Mouse (Mus musculus): ENCODE measurements at regions not wholly inside any gene's neighbourhood (a gene's known extent, or its start where the extent isn't known, plus 50 kb on each side); places are given as distances from the start of the nearest gene placed in this dataset.

DNA sequence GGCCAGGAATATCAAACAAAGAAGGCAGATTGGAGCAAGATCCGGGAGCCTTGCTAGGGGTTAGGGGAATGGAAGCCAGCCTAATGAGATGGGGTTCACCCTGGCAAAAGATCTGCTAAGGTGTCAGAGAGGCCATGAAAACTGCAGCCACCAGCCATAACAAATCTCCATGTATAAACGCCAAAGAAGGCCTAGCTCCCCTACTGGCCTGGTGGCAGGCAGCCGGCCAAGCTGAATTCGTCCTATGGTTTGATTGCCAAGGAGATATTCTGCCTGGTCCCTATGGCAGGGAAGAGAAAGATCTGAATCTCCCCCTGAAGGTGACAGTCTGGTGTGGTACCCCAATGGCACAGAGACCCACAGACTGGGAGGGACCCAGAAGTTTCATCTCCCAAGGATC, 104.8 kb upstream of the E030018B13Rik start:
- no peak for ATAC-seq (replicated peaks; ENCODE audit: poor library complexity)

DNA sequence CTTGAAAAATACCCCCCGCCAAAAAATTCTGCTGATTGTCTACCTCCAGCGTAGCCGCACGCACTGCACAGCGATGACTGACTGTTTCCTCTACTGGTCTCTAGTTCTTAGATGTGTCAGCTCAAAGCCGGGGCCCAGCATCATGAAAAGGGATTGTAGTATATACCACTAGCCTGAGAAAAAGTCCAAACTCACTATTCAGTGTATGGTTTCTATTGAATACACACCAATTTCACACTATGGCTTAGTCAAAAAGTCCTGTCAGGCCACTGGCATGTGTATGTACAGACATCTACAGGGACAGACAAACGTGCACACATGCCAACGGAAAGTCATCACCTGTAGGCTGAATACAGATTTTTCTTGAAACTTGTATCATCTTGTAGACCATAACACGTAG, 101.1 kb upstream of the E030018B13Rik start:
- no peak for ATAC-seq (replicated peaks; ENCODE audit: poor library complexity)

DNA sequence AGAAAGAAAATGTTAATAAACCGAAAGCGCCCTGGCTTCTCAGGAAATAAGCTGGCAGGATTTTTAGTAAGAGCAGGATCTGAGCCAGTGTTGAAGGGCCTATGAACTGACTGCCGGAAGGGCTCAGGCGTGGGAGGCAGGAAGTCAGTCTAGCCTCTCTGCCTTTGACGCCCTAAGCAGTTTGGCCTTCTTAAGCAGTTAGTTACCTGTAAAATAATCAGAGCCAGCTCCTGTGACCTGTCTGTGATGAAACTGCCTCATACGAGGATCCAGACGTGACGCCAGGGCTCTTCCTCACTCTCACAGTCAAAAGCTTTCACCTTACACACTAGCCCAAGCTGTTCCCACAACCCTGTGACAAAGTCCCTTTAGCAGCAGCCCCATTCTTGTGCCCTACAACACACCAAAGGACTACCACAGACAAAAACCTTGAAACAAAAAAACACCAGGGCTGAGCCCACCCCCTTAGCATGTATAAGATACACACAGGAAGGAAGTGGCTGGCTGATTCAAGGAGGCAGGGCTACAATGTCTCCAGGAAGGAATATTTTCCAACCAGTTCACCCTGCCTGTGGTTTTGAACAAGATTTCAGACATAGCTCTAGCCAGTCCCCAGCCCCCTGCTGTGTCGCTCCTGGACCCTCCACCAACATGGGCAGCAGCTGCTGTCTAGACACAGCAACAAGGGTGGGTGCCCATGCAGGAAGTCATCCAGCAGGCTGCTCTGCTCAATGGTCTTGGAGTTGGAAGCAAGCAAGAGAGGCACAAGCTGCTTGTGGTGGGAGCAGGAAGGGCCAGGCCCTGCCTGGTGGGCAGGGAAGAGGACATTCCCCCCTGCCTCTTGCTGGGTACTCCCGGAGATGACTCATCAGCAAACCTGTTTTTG, 100.4 kb upstream of the E030018B13Rik start:
- peak; percentile 66 for ATAC-seq (replicated peaks; ENCODE audit: poor library complexity)

DNA sequence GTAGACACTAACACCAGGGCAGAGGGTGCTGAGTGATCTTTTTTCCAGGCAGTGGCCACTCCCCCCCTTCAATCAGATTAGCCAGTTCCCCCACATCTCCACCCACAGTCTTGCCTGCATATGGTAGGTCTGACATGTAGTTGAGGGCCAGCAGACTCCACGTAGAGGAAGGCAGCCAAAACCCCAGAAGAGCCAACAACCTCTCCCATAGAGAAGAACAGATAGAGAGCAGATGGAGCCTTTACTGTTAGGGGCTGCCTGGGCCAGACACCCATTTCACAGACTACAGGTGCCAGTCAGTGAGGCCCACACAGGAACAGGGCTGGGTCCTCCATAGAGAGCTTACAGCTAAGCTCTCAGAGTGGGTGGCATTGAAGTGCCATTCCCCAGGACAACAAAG, 99.2 kb upstream of the E030018B13Rik start:
- ATAC-seq (replicated peaks; ENCODE audit: poor library complexity), result no peak

DNA sequence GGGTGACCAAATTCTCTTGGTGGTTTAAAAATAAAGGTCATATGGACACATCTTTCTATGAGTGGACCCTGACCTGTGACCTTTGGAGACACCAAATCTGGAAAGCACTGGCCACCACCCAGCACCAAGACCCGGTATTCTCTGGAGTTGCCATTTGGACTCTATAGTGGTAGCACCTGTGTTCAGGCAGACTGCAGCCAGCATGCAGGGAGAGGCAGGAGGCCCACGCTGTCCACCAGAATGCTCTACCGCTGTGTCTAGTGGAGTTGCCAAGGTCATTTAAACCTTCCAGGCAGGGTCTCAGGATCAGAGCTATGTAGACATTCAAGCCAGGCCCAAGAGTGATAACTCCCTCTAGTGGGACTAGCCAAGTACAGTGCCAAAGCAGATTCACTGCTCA, 98.6 kb upstream of the E030018B13Rik start:
- ATAC-seq (replicated peaks; ENCODE audit: poor library complexity), result no peak

DNA sequence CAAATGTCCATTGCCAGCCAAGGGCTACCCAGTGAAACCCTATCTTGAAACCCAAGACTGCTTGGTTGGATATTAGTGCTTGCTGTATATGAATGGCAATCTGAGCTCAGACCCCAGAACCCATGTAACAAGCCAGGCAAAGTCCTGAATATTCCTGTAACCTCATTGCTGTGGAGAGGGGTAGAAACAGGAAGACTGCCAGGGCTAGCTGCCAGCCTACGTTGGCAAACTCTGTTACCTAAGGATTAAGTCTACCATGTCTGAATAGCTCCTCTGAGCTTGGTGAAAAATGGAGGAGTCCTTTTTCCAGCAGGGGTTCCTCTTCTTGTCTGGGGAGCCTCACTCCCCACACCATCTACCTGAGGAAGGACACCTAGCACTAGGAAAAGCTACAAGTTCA, 96.4 kb upstream of the E030018B13Rik start:
- no peak for ATAC-seq (replicated peaks; ENCODE audit: poor library complexity)

DNA sequence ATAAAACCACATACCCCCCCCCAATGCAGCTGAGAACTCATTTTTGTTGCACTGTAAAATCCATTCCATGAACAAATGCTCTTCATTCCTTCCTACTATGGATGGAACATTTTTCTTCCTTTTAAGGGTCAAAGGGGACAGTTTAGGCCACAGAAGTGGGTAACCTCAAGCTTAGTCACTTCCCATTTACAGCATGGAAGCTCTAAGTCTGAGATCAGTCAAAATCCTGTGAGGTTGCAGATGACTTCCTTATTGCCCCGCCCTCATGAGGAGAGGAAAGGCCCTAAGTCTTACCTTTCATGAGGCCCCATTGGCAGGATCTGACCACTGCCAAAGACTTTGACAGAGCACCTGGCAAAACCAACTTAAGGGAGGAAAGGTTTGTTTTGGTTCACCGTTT, 94.7 kb upstream of the E030018B13Rik start:
- peak; percentile 92 for ATAC-seq (replicated peaks; ENCODE audit: poor library complexity)

DNA sequence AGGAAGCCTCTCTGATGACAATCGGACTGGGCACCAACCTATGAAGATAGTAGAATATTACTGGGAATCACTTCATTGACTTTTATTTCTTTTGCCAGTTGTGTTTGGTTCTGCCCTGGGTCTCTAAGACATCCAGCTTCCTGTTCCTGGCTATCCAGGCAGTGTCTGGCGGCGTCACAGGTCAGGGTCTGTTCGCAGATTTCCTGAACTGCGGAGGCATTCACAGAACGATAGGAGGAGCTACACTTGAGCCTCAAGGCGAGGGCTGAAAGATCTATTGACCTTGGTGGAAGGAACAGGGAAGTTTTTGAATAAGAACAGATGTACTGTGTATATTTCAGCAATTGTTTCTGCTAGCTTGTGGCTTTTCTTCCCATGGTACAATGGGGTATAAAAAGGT, 92.6 kb upstream of the E030018B13Rik start:
- ATAC-seq (replicated peaks; ENCODE audit: poor library complexity), result peak; percentile 75

DNA sequence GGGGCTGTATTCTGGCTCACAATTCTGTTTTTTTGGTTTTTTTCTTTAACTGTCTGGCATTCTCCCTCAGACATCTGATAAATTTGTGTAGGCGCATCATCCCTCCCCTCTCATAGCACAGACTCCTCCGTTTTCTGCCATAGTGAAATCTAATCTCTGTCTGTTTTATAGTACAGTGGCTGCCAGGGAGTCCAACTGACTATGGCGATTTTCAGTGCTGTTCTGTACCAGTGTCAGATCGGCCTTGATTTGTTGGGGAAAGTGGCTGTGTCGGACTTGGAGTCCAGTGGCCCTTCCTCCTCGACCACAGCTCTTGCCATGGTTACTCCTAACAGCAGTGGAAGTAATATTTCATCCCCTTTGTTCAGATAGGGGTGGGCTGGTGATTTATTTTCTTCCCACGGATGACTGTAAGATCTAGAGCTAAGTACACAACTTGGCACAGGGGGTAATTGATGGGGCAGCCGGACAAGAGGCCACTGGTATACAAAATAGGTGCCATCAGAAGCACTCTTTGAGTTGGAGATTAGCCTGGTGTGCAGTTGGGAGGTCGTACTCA, 87.2 kb upstream of the E030018B13Rik start:
- no peak for ATAC-seq (replicated peaks; ENCODE audit: poor library complexity)

DNA sequence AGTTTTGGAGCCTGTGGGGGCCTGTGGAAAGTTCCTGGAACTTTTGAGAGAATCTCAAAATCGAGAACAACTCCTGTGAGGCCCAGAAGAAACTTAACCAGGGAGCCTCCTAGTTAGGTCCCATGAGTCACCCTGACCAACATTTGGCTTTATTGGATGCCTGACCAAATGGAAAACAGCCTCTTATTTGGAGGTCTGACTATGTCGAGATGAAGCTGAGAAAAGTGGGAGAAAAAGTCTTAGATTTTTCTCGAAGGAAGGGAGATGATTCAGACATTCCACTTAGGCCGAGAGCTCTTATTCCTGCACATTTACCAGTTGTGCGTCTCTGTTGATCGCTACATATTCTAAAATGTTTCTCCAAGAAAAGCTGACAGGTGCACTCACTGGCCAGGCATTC, 83.0 kb upstream of the E030018B13Rik start:
- ATAC-seq (replicated peaks; ENCODE audit: poor library complexity), result no peak

DNA sequence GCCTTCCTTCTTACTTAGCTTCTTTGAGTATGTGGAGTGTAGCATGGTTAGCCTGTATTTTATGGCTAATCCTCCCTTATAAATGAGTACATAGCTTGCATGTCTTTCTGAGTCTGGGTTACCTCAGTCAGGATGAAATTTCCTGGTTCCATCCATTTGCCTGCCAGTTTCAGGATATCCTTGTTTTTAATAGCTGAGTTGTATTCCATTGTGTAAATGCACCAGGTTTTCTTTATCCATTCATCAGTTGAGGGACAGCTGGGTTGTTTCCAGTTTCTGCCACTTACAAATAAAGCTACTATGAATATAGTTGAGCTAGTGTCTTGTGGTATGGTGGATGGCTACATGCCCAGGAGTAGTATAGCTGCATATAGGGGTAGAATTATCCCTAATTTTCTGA, 80.7 kb upstream of the E030018B13Rik start:
- ATAC-seq (replicated peaks; ENCODE audit: poor library complexity), result no peak

All from megakaryocyte progenitor cell, adult 5-6 weeks (primary cell).